Mouse (Mus musculus) MEL (cell line): ENCODE results near the gene Ahcyl1. TPM values are rescaled to one million over a fixed set of nuclear protein-coding genes. Genes with fewer than 3 reads are reported as not detected.

Experiments used
- DNase-seq: peaks from one replicate; pipeline ENCODE4 v3.0.0; 2011; ENCODE audit warnings: low read depth, low spot score
- H3K27ac ChIP-seq: 2 replicates; pipeline ENCODE4 v1.5.1; 2012; ENCODE audit warnings: low read depth, mild to moderate bottlenecking, control low read depth, low read length, moderate library complexity; ENCODE audit not compliant: control insufficient read depth
- H3K27me3 ChIP-seq, 2 experiments: fragments of 150-350 bp in 1 of 2; sonication (generic) in 1 of 2; 2 replicates each; pipeline ENCODE4 v1.6.1; 2012; ENCODE audit warnings: low read length in 2 of 2, mild to moderate bottlenecking in 2 of 2, improper control_type of control experiment in 1 of 2, moderate library complexity in 1 of 2; ENCODE audit not compliant: insufficient read depth in 2 of 2, control insufficient read depth in 1 of 2
- H3K36me3 ChIP-seq, 2 experiments: 2 replicates each; pipeline ENCODE4 v1.6.1; 2012 to 2014; ENCODE audit warnings: low read length in 2 of 2, improper control_type of control experiment in 1 of 2, inconsistent platforms in 1 of 2, mild to moderate bottlenecking in 1 of 2; ENCODE audit not compliant: insufficient read depth in 2 of 2, control insufficient read depth in 1 of 2
- H3K4me1 ChIP-seq, 2 experiments: fragments of 150-350 bp in 1 of 2; sonication (generic) in 1 of 2; 2 replicates each; pipeline ENCODE4 v1.6.1; 2012; ENCODE audit warnings: low read length in 2 of 2, improper control_type of control experiment in 1 of 2, mild to moderate bottlenecking in 1 of 2; ENCODE audit not compliant: insufficient read depth in 2 of 2, control insufficient read depth in 1 of 2
- H3K4me3 ChIP-seq, 2 experiments: fragments of 150-350 bp in 1 of 2; sonication (generic) in 1 of 2; 2 replicates each; pipeline ENCODE4 v1.5.1; 2012; ENCODE audit warnings: low read depth in 2 of 2, low read length in 2 of 2, mild to moderate bottlenecking in 2 of 2, moderate library complexity in 2 of 2, control low read depth in 1 of 2, improper control_type of control experiment in 1 of 2; ENCODE audit not compliant: control insufficient read depth in 1 of 2, insufficient read depth in 1 of 2
- H3K79me2 ChIP-seq: 2 replicates; pipeline ENCODE4 v1.6.1; 2012; ENCODE audit warnings: mild to moderate bottlenecking, low read length, moderate library complexity; ENCODE audit not compliant: control insufficient read depth, poor library complexity, insufficient read depth
- H3K9ac ChIP-seq: 2 replicates; pipeline ENCODE4 v1.6.1; 2012; ENCODE audit warnings: low read depth, mild to moderate bottlenecking, control low read depth, low read length, moderate library complexity; ENCODE audit not compliant: control insufficient read depth, poor library complexity, severe bottlenecking
- H3K9me3 ChIP-seq: fragments of 150-350 bp; sonication (generic); replicated peaks from 2 replicates; pipeline ENCODE4 v1.6.1; 2012; ENCODE audit warnings: mild to moderate bottlenecking, low read length, improper control_type of control experiment, moderate library complexity; ENCODE audit not compliant: insufficient read depth
- CHD2 ChIP-seq: IDR thresholded peaks from 2 replicates; pipeline ENCODE4 v1.6.1; 2011; ENCODE audit warnings: low read length, improper control_type of control experiment
- CTCF ChIP-seq, 3 experiments: IDR thresholded peaks in 2 of 3; conservative IDR thresholded peaks in 1 of 3; 2 replicates each; pipeline ENCODE4 v1.5.1; 2011 to 2012; ENCODE audit warnings: low read length in 3 of 3, low read depth in 2 of 3, mild to moderate bottlenecking in 2 of 3, improper control_type of control experiment in 1 of 3, inconsistent platforms in 1 of 3, mixed read lengths in 1 of 3, moderate library complexity in 1 of 3; ENCODE audit not compliant: control insufficient read depth in 1 of 3, insufficient read depth in 1 of 3, poor library complexity in 1 of 3, severe bottlenecking in 1 of 3
- ELF1 ChIP-seq: IDR thresholded peaks from 2 replicates; pipeline ENCODE4 v1.6.1; 2014; ENCODE audit warnings: low read depth, mild to moderate bottlenecking, inconsistent platforms, low read length, improper control_type of control experiment, moderate library complexity
- EP300 ChIP-seq, 2 experiments: IDR thresholded peaks; 2 replicates each; pipeline ENCODE4 v1.6.1; 2011; ENCODE audit warnings: improper control_type of control experiment in 2 of 2, low read length in 2 of 2, low read depth in 1 of 2, mild to moderate bottlenecking in 1 of 2
- GATA1 ChIP-seq: IDR thresholded peaks from 2 replicates; pipeline ENCODE4 v1.6.1; 2011; ENCODE audit warnings: low read depth, low read length, improper control_type of control experiment
- JUND ChIP-seq: IDR thresholded peaks from 2 replicates; pipeline ENCODE4 v1.6.1; 2011; ENCODE audit warnings: low read depth, mild to moderate bottlenecking, improper control_type of control experiment, low read length
- KAT2A ChIP-seq: conservative IDR thresholded peaks from 2 replicates; pipeline ENCODE4 v1.6.1; 2012; ENCODE audit warnings: low read depth, low read length, improper control_type of control experiment, inconsistent platforms
- MAZ ChIP-seq: IDR thresholded peaks from 2 replicates; pipeline ENCODE4 v1.6.1; 2012; ENCODE audit warnings: low read depth, mild to moderate bottlenecking, inconsistent platforms, low read length, improper control_type of control experiment
- MEF2A ChIP-seq: IDR thresholded peaks from 2 replicates; pipeline ENCODE4 v1.6.1; 2014; ENCODE audit warnings: low read depth, mild to moderate bottlenecking, inconsistent platforms, low read length, improper control_type of control experiment; ENCODE audit not compliant: poor library complexity, insufficient replicate concordance, severe bottlenecking; ENCODE audit errors: extremely low read depth
- MXI1 ChIP-seq: IDR thresholded peaks from 2 replicates; pipeline ENCODE4 v1.6.1; 2011; ENCODE audit warnings: mild to moderate bottlenecking, low read depth, low read length, improper control_type of control experiment
- MYB ChIP-seq: IDR thresholded peaks from 2 replicates; pipeline ENCODE4 v1.6.1; 2011; ENCODE audit warnings: mild to moderate bottlenecking, low read depth, low read length, improper control_type of control experiment
- MYC ChIP-seq: IDR thresholded peaks from 2 replicates; pipeline ENCODE4 v1.6.1; 2011; ENCODE audit warnings: low read depth, mild to moderate bottlenecking, low read length, improper control_type of control experiment, moderate library complexity
- NELFE ChIP-seq: IDR thresholded peaks from 2 replicates; pipeline ENCODE4 v1.6.1; 2011; ENCODE audit warnings: low read depth, low read length, improper control_type of control experiment
- NRF1 ChIP-seq: IDR thresholded peaks from 2 replicates; pipeline ENCODE4 v1.6.1; 2014; ENCODE audit warnings: low read depth, mild to moderate bottlenecking, inconsistent platforms, low read length, improper control_type of control experiment, moderate library complexity; ENCODE audit not compliant: poor library complexity, insufficient read depth, severe bottlenecking
- POLR2AphosphoS2 ChIP-seq: IDR thresholded peaks from 2 replicates; pipeline ENCODE4 v1.6.1; 2011; ENCODE audit warnings: low read length, improper control_type of control experiment
- POLR2AphosphoS5 ChIP-seq: IDR thresholded peaks from 2 replicates; pipeline ENCODE4 v1.6.1; 2012; ENCODE audit warnings: low read depth, borderline replicate concordance, mild to moderate bottlenecking, inconsistent platforms, low read length, moderate library complexity, mixed read lengths
- RCOR1 ChIP-seq: IDR thresholded peaks from 2 replicates; pipeline ENCODE4 v1.6.1; 2012; ENCODE audit warnings: low read depth, mild to moderate bottlenecking, inconsistent platforms, low read length, improper control_type of control experiment
- SIN3A ChIP-seq: IDR thresholded peaks from 2 replicates; pipeline ENCODE4 v1.6.1; 2012; ENCODE audit warnings: low read length, improper control_type of control experiment, inconsistent platforms
- TCF12 ChIP-seq: IDR thresholded peaks from 2 replicates; pipeline ENCODE4 v1.6.1; 2014; ENCODE audit warnings: low read depth, mild to moderate bottlenecking, inconsistent platforms, low read length, improper control_type of control experiment, moderate library complexity
- UBTF ChIP-seq: IDR thresholded peaks from 2 replicates; pipeline ENCODE4 v1.6.1; 2012; ENCODE audit warnings: low read depth, mild to moderate bottlenecking, inconsistent platforms, low read length, improper control_type of control experiment, moderate library complexity, borderline replicate concordance; ENCODE audit not compliant: insufficient read depth
- USF1 ChIP-seq: IDR thresholded peaks from 2 replicates; pipeline ENCODE4 v1.6.1; 2014; ENCODE audit warnings: low read depth, mild to moderate bottlenecking, inconsistent platforms, low read length, improper control_type of control experiment, moderate library complexity
- USF2 ChIP-seq, 2 experiments: IDR thresholded peaks; 2 replicates each; pipeline ENCODE4 v1.6.1; 2011 to 2012; ENCODE audit warnings: improper control_type of control experiment in 2 of 2, low read length in 2 of 2, borderline replicate concordance in 1 of 2, inconsistent platforms in 1 of 2, low read depth in 1 of 2, mild to moderate bottlenecking in 1 of 2; ENCODE audit not compliant: insufficient read depth in 1 of 2
- ZC3H11A ChIP-seq: IDR thresholded peaks from 2 replicates; pipeline ENCODE4 v1.6.1; 2012; ENCODE audit warnings: low read depth, mild to moderate bottlenecking, inconsistent platforms, low read length, improper control_type of control experiment
- ZKSCAN1 ChIP-seq: IDR thresholded peaks from 2 replicates; pipeline ENCODE4 v1.6.1; 2012; ENCODE audit warnings: low read depth, mild to moderate bottlenecking, inconsistent platforms, low read length, improper control_type of control experiment, moderate library complexity
- ZMIZ1 ChIP-seq: IDR thresholded peaks from 2 replicates; pipeline ENCODE4 v1.6.1; 2012; ENCODE audit warnings: low read depth, mild to moderate bottlenecking, inconsistent platforms, low read length, improper control_type of control experiment, moderate library complexity
- polyA plus RNA-seq, 2 experiments: library from polyadenylated mRNA; stranded (reverse) in 1 of 2; unstranded in 1 of 2; fragments of >175 nt in 1 of 2; fragments of >200 nt in 1 of 2; gene quantifications; 2 replicates each; pipeline versions ENCODE4 v1.2.1 to v1.2.4; 2012; ENCODE audit warnings: low replicate concordance in 2 of 2, low read depth in 1 of 2; ENCODE audit not compliant: insufficient read length in 2 of 2, insufficient read depth in 1 of 2, missing spikeins in 1 of 2
- total RNA-seq: library from RNA; depleted of rRNA; stranded (reverse); fragments of 300-350 nt; gene quantifications from 2 replicates; pipeline ENCODE4 v1.2.3, GENCODE M21; 2012

Gene Ahcyl1
- total and polyA plus RNA-seq, 3 experiments, result 28.0 to 105 (median 104) TPM

- TF ChIP-seq TCF12 (peak; percentile 29; the same call in 1 of the 2 replicates), JUND (peak; percentile 30; the same call in 1 of the 2 replicates), MYB (no peak), ELF1 (no peak), POLR2AphosphoS5 (no peak), MEF2A (no peak), NRF1 (no peak), EP300 (IDR thresholded peaks at IDR 0.05; ENCODE audit: low read depth in 1 of 2, low read length in 2 of 2) (peak; percentile 45 to 75; a peak in 2 of 4 replicates), CTCF (IDR thresholded peaks at IDR 0.05 in 2 of 3, conservative IDR thresholded peaks at IDR 0.05 in 1 of 3; ENCODE audit: control insufficient read depth in 1 of 3, insufficient read depth in 1 of 3, low read depth in 2 of 3, low read length in 3 of 3, poor library complexity in 1 of 3, severe bottlenecking in 1 of 3) (no peak), UBTF (no peak), KAT2A (no peak), SIN3A (peak; percentile 62), GATA1 (peak; percentile 58; the same call in 1 of the 2 replicates), MAZ (no peak), MXI1 (no peak), ZC3H11A (no peak)
Observed at GRCm38 (mm10) chr3:107694256-107694900, 2.0 kb downstream of the Ahcyl1 start (continued).

DNA sequence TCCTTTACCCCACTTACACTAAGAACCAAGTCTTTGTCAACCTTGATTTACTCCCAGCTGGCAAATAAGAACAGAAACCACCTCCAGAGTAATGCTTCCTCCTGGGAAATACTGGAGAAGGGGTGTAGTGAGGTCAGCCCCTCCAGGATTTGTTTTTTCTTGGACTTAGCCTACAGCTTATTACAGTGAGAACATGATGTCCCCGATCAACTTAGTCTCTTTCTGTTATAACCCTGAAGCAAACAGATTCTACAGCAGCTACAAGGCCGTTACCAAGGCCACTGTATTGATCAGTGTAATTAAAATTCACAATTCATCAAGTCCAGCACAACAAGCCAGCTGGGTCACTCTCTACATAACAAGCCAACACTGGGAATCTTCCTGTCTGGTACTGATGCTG is 6.0 kb downstream of the Ahcyl1 start:
- peaks cover 10 to 76% of the 10 kb centered on the region in 2 experiments for H3K36me3 ChIP-seq
- peaks cover 50% of the 10 kb centered on the region for H3K79me2 ChIP-seq
- TF ChIP-seq TCF12, result no peak
- no peak for TF ChIP-seq NELFE
- TF ChIP-seq ZKSCAN1, result no peak
- no peak for TF ChIP-seq MAZ
- no peak for TF ChIP-seq USF1
- no peak for TF ChIP-seq MYB
- TF ChIP-seq RCOR1, result no peak
- TF ChIP-seq MEF2A, result no peak
- no peak for TF ChIP-seq POLR2AphosphoS2
- TF ChIP-seq EP300 (IDR thresholded peaks at IDR 0.05; ENCODE audit: low read depth in 1 of 2, low read length in 2 of 2), result no peak
- no peak for TF ChIP-seq JUND
- no peak for TF ChIP-seq MYC
- no peak for TF ChIP-seq ZMIZ1
- TF ChIP-seq USF2 (IDR thresholded peaks at IDR 0.05; ENCODE audit: borderline replicate concordance in 1 of 2, insufficient read depth in 1 of 2, low read depth in 1 of 2, low read length in 2 of 2), result no peak
- no peak for TF ChIP-seq CHD2
- H3K4me3 ChIP-seq, result no peak overlapping the region
- no peaks in the 10 kb centered on the region for H3K9me3 ChIP-seq
- no peaks in the 10 kb centered on the region for H3K27me3 ChIP-seq
- no peak overlapping the region for H3K9ac ChIP-seq
- peaks cover 19 to 43% of the 10 kb centered on the region in 2 experiments for H3K4me1 ChIP-seq
- no peak for DNase-seq
- H3K27ac ChIP-seq, result no peak overlapping the region
